17 mouse cellular contexts compared by ENCODE assay signal in the genomic region with DNA sequence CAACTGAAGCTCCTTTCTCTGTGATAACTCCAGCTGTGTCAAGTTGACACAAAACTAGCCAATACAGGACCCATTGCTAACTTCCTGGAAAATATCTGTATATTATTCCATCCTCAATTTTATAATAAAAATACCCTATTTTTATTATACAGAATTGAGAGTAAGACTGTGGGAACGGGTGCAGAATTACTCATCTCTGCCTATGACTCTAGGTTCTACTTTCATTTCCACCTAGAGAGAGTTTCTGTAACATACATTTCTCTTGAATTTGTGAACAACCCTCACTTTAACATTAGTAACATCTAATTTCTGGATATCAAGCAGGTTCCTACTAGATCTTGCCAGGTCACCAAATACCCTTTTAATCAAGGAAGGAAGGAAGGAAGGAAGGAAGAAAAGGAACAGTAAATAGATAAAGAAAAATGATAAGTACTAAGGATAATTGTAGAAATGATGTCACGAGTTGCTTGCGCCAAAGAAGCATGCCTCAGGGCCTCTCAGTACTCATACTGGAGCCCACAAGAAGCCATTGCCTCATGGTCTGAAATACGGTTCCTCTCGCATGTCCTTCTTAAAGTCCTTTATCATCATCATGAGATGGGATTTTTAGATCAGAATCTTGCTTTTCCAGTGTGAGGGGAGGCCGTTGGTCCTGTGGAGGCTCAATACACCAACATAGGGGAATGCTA.
"Had no signal": no experiment of that assay in that cellular context is flagged by ENCODE, and none has a peak within 500 bp of the region (broad histone marks: within the 10 kb centered on the region; RNA-seq: fewer than 3 reads in every experiment).

No protein-coding gene starts in this region.

- H3K9ac ChIP-seq: neural tube, embryonic 12.5 days; neural tube, embryonic 13.5 days; neural tube, embryonic 15.5 days; stomach, embryonic 15.5 days had no signal

- H3K4me1 ChIP-seq: neural tube, embryonic 12.5 days; neural tube, embryonic 13.5 days; neural tube, embryonic 15.5 days; stomach, embryonic 15.5 days had no signal

- DNase-seq: retina, postnatal 1 day; right cerebral cortex, adult 18-20 months; right cerebral cortex, postnatal 14 days; right cerebral cortex, postnatal 25 days; right cerebral cortex, postnatal 4 days; spleen, adult 18-20 months; thymus, adult 18-20 months; thymus, adult 2 months; thymus, postnatal 14 days; thymus, postnatal 25 days; thymus, postnatal 36 days; thymus, postnatal 4 days had no signal

- H3K36me3 ChIP-seq: neural tube, embryonic 12.5 days; neural tube, embryonic 13.5 days; neural tube, embryonic 15.5 days; stomach, embryonic 15.5 days had no signal

- H3K4me2 ChIP-seq: neural tube, embryonic 12.5 days; neural tube, embryonic 13.5 days; neural tube, embryonic 15.5 days; stomach, embryonic 15.5 days had no signal

- H3K27me3 ChIP-seq: neural tube, embryonic 12.5 days; neural tube, embryonic 13.5 days; neural tube, embryonic 15.5 days; stomach, embryonic 15.5 days had no signal

- H3K4me3 ChIP-seq: neural tube, embryonic 12.5 days; neural tube, embryonic 13.5 days; neural tube, embryonic 15.5 days; stomach, embryonic 15.5 days had no signal

- H3K27ac ChIP-seq: neural tube, embryonic 12.5 days; neural tube, embryonic 13.5 days; neural tube, embryonic 15.5 days; stomach, embryonic 15.5 days; stomach, postnatal 0 days had no signal

- H3K9me3 ChIP-seq: neural tube, embryonic 12.5 days; neural tube, embryonic 13.5 days; neural tube, embryonic 15.5 days; stomach, embryonic 15.5 days had no signal
